Mouse (Mus musculus) lung, embryonic 16.5 days (tissue): ENCODE results near the gene Foxp1. TPM values are rescaled to one million over a fixed set of nuclear protein-coding genes. Genes with fewer than 3 reads are reported as not detected.

ENCODE experiments used
- ATAC-seq: fragments of 200-750 bp; cut with Nextera tagmentation; 2 replicates; pipeline ENCODE4 v1.8.0; 2017; ENCODE audit warnings: low read depth, mild to moderate bottlenecking, moderate library complexity
- H3K27ac ChIP-seq: fragments of 300-500 bp; sonication (generic); 2 replicates; pipeline ENCODE4 v1.5.1; 2014; ENCODE audit warnings: mild to moderate bottlenecking, control low read depth, low read length
- H3K27me3 ChIP-seq: fragments of 300-500 bp; sonication (generic); 2 replicates; pipeline ENCODE4 v1.6.1; 2014; ENCODE audit warnings: low read depth, low read length, mixed read lengths; ENCODE audit not compliant: control insufficient read depth, insufficient read depth
- H3K36me3 ChIP-seq: fragments of 300-500 bp; sonication (generic); 2 replicates; pipeline ENCODE4 v1.6.1; 2014; ENCODE audit warnings: low read length; ENCODE audit not compliant: control insufficient read depth, insufficient read depth
- H3K4me1 ChIP-seq: fragments of 300-500 bp; sonication (generic); replicated peaks from 2 replicates; pipeline ENCODE4 v1.6.1; 2014; ENCODE audit warnings: low read length, mixed read lengths; ENCODE audit not compliant: control insufficient read depth, insufficient read depth
- H3K4me2 ChIP-seq: fragments of 300-500 bp; sonication (generic); 2 replicates; pipeline ENCODE4 v1.6.1; 2014; ENCODE audit warnings: low read depth, low read length, control low read depth
- H3K4me3 ChIP-seq: fragments of 300-500 bp; sonication (generic); 2 replicates; pipeline ENCODE4 v1.5.1; 2014; ENCODE audit warnings: mild to moderate bottlenecking, low read length, control low read depth
- H3K9ac ChIP-seq: fragments of 300-500 bp; sonication (generic); 2 replicates; pipeline ENCODE4 v1.6.1; 2014; ENCODE audit warnings: low read length, control low read depth
- H3K9me3 ChIP-seq: fragments of 300-500 bp; sonication (generic); 2 replicates; pipeline ENCODE4 v1.6.1; 2016; ENCODE audit warnings: low read length; ENCODE audit not compliant: control insufficient read depth
- WGBS: fragments of 180-500 bp; shearing (Covaris S2); extraction: QIAGEN DNeasy Blood & Tissue Kit; methylation state at CpG from one replicate; pipeline ENCODE4 v1.1.7; 2014; 5-methylcytosine and 5-hydroxymethylcytosine counted together
- polyA plus RNA-seq: library from polyadenylated mRNA; unstranded; fragments of >200 nt; fragmentation: Nextera tagmentation; extraction: Ambion mirVana; gene quantifications from 2 replicates; pipeline ENCODE4 v1.2.1, GENCODE M21; 2015

Foxp1 gene
- polyA plus RNA-seq, 1 experiment from 2014 or later = 116 TPM

- Histone ChIP-seq H3K9ac (no peak overlapping the region), H3K4me3 (no peak overlapping the region), H3K4me1 (peaks cover 21% of the 10 kb centered on the region), H3K36me3 (no peaks in the 10 kb centered on the region; the same call in 1 of the 2 replicates), H3K27ac (no peak overlapping the region), H3K27me3 (no peaks in the 10 kb centered on the region), H3K9me3 (no peaks in the 10 kb centered on the region), H3K4me2 (no peak overlapping the region)
- no peak for ATAC-seq
- WGBS = 59% methylated on average over 10 of the region's 10 CpGs
Observed at GRCm38 (mm10) chr6:99483556-99483955, 39.0 kb downstream of the Foxp1 start.

DNA sequence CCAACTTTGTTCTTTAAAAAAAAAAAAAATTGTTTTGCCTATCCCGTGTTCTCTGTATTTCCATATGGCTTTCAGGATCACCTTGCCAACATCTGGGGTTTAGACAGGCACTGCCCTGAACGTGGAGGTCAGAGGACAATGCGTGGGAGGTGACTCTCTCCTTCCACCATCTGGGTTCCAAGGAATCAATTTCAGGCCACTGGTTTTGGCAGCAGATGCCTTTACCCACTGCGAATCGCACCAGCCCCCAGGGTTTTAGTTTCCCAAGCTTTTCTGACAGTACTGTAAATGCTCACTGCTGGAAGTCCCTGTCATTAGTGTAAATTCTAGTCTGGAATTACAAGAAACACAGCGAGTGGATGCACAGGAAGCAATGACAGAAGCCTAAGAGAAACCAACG lies 41.0 kb downstream of the Foxp1 start:
- ATAC-seq = no peak
- Histone ChIP-seq H3K4me1 (peaks cover 21% of the 10 kb centered on the region), H3K27me3 (no peaks in the 10 kb centered on the region), H3K9me3 (no peaks in the 10 kb centered on the region), H3K4me3 (no peak overlapping the region), H3K27ac (no peak overlapping the region), H3K9ac (no peak overlapping the region), H3K4me2 (no peak overlapping the region), H3K36me3 (no peaks in the 10 kb centered on the region; the same call in 1 of the 2 replicates)
- whole genome bisulfite sequencing = 71% methylated on average over 7 of the region's 7 CpGs

- H3K4me1 ChIP-seq = peaks cover 6% of the 10 kb centered on the region
- H3K9me3 ChIP-seq = no peaks in the 10 kb centered on the region
- H3K9ac ChIP-seq = no peak overlapping the region
- H3K36me3 ChIP-seq = no peaks in the 10 kb centered on the region; the same call in 1 of the 2 replicates
- H3K27me3 ChIP-seq = no peaks in the 10 kb centered on the region
- no peak overlapping the region for H3K27ac ChIP-seq
- ATAC-seq = no peak
- no peak overlapping the region for H3K4me3 ChIP-seq
- H3K4me2 ChIP-seq = no peak overlapping the region
- 82% methylated on average over 13 of the region's 13 CpGs for WGBS
Observed at GRCm38 (mm10) chr6:99478873-99479650, 43.5 kb downstream of the Foxp1 start.

DNA sequence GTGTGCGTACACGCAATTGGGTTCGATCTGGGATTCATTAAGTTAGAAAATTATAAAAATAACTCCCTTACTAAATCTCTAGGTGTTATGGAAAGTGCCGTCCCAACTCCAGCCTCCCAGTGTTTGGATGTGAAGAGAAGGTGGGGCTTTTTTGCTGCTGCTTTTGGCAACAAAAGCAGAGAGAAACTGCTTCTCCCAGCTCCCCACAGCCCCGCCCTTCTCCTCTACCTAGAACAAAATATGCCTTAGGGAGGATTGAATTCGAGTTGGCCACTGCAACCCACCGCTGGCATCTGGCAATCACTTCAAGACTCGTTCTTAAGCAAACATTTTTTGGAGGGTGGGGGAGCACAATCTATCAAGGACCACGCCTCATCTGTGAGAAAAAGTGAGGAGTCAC lies 47.5 kb downstream of the Foxp1 start:
- no peak for ATAC-seq
- Histone ChIP-seq H3K36me3 (no peaks in the 10 kb centered on the region), H3K4me1 (peaks cover 5% of the 10 kb centered on the region), H3K9ac (no peak overlapping the region), H3K27ac (no peak overlapping the region), H3K9me3 (no peaks in the 10 kb centered on the region), H3K4me2 (no peak overlapping the region), H3K4me3 (no peak overlapping the region), H3K27me3 (no peaks in the 10 kb centered on the region)
- 68% methylated on average over 9 of the region's 9 CpGs for WGBS

DNA sequence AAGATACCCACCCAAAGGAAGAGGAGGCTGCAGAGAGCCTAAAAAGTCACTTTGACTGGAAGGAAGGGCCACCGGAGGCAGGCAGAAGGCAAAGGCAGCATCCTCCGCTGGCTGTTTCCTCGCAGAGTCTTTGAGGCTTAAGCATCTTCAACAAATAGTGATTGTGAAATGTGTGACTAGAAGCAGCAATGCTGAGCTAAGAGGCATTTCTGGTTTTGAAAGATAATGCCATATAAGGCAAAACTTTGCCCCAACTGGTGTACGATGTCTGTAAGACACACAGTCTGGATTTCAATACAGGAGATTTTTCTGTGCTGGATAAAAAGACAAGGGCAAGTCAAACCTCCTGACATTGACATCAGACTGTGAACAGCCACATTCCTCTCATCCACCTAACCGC lies 51.6 kb downstream of the Foxp1 start:
- H3K4me1 ChIP-seq = peaks cover 5% of the 10 kb centered on the region
- no peak overlapping the region for H3K4me2 ChIP-seq
- H3K27me3 ChIP-seq = no peaks in the 10 kb centered on the region
- H3K27ac ChIP-seq = no peak overlapping the region
- no peak overlapping the region for H3K9ac ChIP-seq
- no peaks in the 10 kb centered on the region for H3K36me3 ChIP-seq
- no peak overlapping the region for H3K4me3 ChIP-seq
- no peaks in the 10 kb centered on the region for H3K9me3 ChIP-seq
- 54% methylated on average over 5 of the region's 5 CpGs for WGBS
- ATAC-seq = no peak

DNA sequence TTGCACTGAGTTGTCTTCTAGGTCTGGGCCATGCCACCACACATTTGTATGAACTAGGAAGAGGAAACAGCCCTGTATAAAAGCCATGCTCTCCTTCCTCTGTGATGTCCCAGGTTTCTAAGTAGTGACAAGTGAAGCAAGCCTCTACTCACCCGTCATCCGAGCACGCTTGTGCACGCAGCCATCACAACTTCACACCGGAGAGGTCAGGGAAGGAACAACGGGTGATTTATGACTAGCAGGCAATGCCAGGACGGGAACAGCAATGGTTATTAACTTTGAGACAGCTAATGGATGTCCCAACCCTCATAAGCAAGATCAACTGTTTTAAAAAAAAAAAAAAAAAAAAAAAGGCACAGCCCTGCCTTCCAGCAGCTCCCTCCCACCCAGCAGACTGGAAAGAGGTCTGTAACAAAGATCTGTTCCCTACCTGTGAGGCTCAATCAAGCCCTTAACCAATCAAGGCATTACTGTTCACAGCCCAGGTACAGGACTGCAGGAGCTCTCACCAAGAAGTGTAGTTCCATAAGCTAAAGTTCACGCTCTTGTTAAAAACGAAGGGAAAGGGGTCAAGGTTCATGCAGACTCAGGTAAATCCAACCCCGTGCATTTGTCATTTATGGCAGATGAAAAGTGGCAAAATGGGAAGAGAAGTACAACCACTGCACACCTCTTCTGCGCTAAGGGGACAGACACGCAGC lies 53.2 kb downstream of the Foxp1 start:
- ATAC-seq = no peak
- Histone ChIP-seq H3K4me2 (no peak overlapping the region), H3K9me3 (no peaks in the 10 kb centered on the region), H3K27me3 (no peaks in the 10 kb centered on the region), H3K9ac (no peak overlapping the region), H3K4me3 (no peak overlapping the region), H3K36me3 (no peaks in the 10 kb centered on the region), H3K27ac (no peak overlapping the region), H3K4me1 (no peaks in the 10 kb centered on the region)
- 69% methylated on average over 12 of the region's 12 CpGs for WGBS

- Histone ChIP-seq H3K9ac (no peak overlapping the region), H3K36me3 (no peaks in the 10 kb centered on the region), H3K4me2 (no peak overlapping the region), H3K27me3 (no peaks in the 10 kb centered on the region), H3K4me1 (no peaks in the 10 kb centered on the region), H3K4me3 (no peak overlapping the region), H3K27ac (no peak overlapping the region), H3K9me3 (no peaks in the 10 kb centered on the region)
- 65% methylated on average over 3 of the region's 3 CpGs for WGBS
- ATAC-seq = no peak
Observed at GRCm38 (mm10) chr6:99467831-99468230, 54.7 kb downstream of the Foxp1 start.

GRCm38 (mm10) chr6:99467109-99467508 lies 55.4 kb downstream of the Foxp1 start:
- H3K9ac ChIP-seq = no peak overlapping the region
- H3K4me1 ChIP-seq = no peaks in the 10 kb centered on the region
- no peak for ATAC-seq
- no peak overlapping the region for H3K27ac ChIP-seq
- H3K9me3 ChIP-seq = no peaks in the 10 kb centered on the region
- H3K36me3 ChIP-seq = no peaks in the 10 kb centered on the region
- H3K27me3 ChIP-seq = no peaks in the 10 kb centered on the region
- H3K4me2 ChIP-seq = no peak overlapping the region
- 33% methylated on average over 8 of the region's 8 CpGs for WGBS
- H3K4me3 ChIP-seq = no peak overlapping the region

DNA sequence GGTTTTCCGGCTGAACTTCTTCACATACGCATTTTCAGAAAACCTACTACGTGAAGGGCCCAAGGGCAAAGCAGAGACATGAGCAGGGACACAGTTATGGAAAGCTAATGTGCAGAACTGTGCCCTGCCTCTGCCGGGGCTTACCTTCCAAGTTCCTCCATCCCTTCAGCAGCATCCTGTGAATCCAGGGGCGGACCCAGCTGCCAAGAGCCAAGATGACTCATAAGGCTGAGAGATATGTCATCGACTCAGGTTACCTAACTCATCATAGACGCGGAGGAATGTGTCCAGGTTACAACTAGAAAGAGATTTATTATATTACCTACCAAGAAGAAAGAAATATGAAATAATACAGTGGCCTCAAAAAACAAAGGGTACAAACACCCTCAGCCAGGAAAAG lies 56.2 kb downstream of the Foxp1 start:
- Histone ChIP-seq H3K9ac (no peak overlapping the region), H3K27me3 (no peaks in the 10 kb centered on the region), H3K4me3 (no peak overlapping the region), H3K4me1 (no peaks in the 10 kb centered on the region), H3K4me2 (no peak overlapping the region), H3K36me3 (no peaks in the 10 kb centered on the region), H3K27ac (no peak overlapping the region), H3K9me3 (no peaks in the 10 kb centered on the region)
- no peak for ATAC-seq
- WGBS = 58% methylated on average over 8 of the region's 8 CpGs
